Mouse (Mus musculus) spleen, adult 2 months (tissue): ENCODE data around the gene Galnt15. TPM values are rescaled to one million over a fixed set of nuclear protein-coding genes. Genes with fewer than 3 reads are reported as not detected.
"Not testable (repeated sequence)": the region's sequence is repeated elsewhere in the genome, so short reads cannot be mapped to it uniquely, and the experiment has no call there.

ENCODE experiments used
- DNase-seq, 2 experiments: peaks; one replicate each; pipeline versions ENCODE4 v3.0.0 to v3.0.0-alpha.2; 2012 to 2021; ENCODE audit warnings: low spot score in 2 of 2, low read depth in 1 of 2
- H3K27ac ChIP-seq: fragments of 200-500 bp; 2 replicates; pipeline ENCODE4 v1.5.1; 2012; ENCODE audit warnings: low read length, inconsistent platforms; ENCODE audit not compliant: insufficient read depth
- H3K27me3 ChIP-seq: fragments of 200-500 bp; 2 replicates; pipeline ENCODE4 v1.6.1; 2012; ENCODE audit warnings: mild to moderate bottlenecking, moderate library complexity, low read length, inconsistent platforms; ENCODE audit not compliant: control insufficient read depth, insufficient read depth
- H3K36me3 ChIP-seq: fragments of 200-500 bp; 2 replicates; pipeline ENCODE4 v1.6.1; 2012; ENCODE audit warnings: mild to moderate bottlenecking, low read length, inconsistent platforms; ENCODE audit not compliant: control insufficient read depth, insufficient read depth
- H3K4me1 ChIP-seq: fragments of 200-500 bp; 2 replicates; pipeline ENCODE4 v1.6.1; 2011; ENCODE audit warnings: inconsistent platforms; ENCODE audit not compliant: control insufficient read depth, insufficient read depth, insufficient read length
- H3K4me3 ChIP-seq: fragments of 200-500 bp; 2 replicates; pipeline ENCODE4 v1.5.1; 2011; ENCODE audit warnings: mild to moderate bottlenecking, inconsistent platforms; ENCODE audit not compliant: insufficient read depth, insufficient read length; ENCODE audit errors: extremely low read depth
- CTCF ChIP-seq: fragments of 200-500 bp; IDR thresholded peaks from 2 replicates; pipeline ENCODE4 v1.5.1; 2011; ENCODE audit warnings: mild to moderate bottlenecking, inconsistent platforms; ENCODE audit not compliant: insufficient read depth, insufficient read length, insufficient replicate concordance; ENCODE audit errors: extremely low read depth
- POLR2A ChIP-seq: fragments of 200-500 bp; IDR thresholded peaks from 2 replicates; pipeline ENCODE4 v1.6.1; 2011; ENCODE audit warnings: low read depth, low read length, inconsistent platforms
- WGBS: fragments of 180-500 bp; shearing (Covaris S2); methylation state at CpG from one replicate; pipeline ENCODE4 v1.1.7; 2018; 5-methylcytosine and 5-hydroxymethylcytosine counted together
- polyA plus RNA-seq: library from polyadenylated mRNA; depleted of rRNA; stranded (reverse); fragments of >200 nt; gene quantifications from 2 replicates; pipeline ENCODE4 v1.2.3, GENCODE M21; 2012

Gene Galnt15
- polyA plus RNA-seq, 1 experiment: 0.75 TPM

GRCm38 (mm10) chr14:32085486-32086201 is 56.9 kb downstream of the Galnt15 start, which contains the start of gene Dph3:
Gene Dph3 (minus strand): TSS chr14:32085729.
- peaks cover 5% of the 10 kb centered on the region; the same call in 1 of the 2 replicates for H3K4me1 ChIP-seq
- peak within 1 kb of the TSS; percentile 70 for H3K4me3 ChIP-seq
- H3K36me3 ChIP-seq: peaks cover 11% of the 10 kb centered on the region
- no peaks in the 10 kb centered on the region for H3K27me3 ChIP-seq
- TF ChIP-seq POLR2A: peak; percentile 30
- peak; percentile 26; the same call in 1 of the 2 replicates for TF ChIP-seq CTCF
- peak within 1 kb of the TSS; percentile 87 for H3K27ac ChIP-seq
- WGBS: under 1% methylated on average over 43 of the region's 43 CpGs
- DNase-seq: peak; percentile 92 to 99

- Histone ChIP-seq H3K27me3 (no peaks in the 10 kb centered on the region), H3K4me3 (no peak overlapping the region; the same call in 1 of the 2 replicates), H3K27ac (peak overlapping the region; percentile 70; the same call in 1 of the 2 replicates), H3K4me1 (peaks cover 5% of the 10 kb centered on the region; the same call in 1 of the 2 replicates), H3K36me3 (peaks cover 11% of the 10 kb centered on the region)
- TF ChIP-seq CTCF: no peak
- no peak for TF ChIP-seq POLR2A
- DNase-seq: no peak
- 26% methylated on average over 8 of the region's 8 CpGs for WGBS
Observed at GRCm38 (mm10) chr14:32086226-32086625, 57.4 kb downstream of the Galnt15 start.

GRCm38 (mm10) chr14:32087584-32088248 is 58.9 kb downstream of the Galnt15 start:
- not testable (repeated sequence) for H3K27ac ChIP-seq, H3K4me1 ChIP-seq, H3K36me3 ChIP-seq, H3K27me3 ChIP-seq, DNase-seq, H3K4me3 ChIP-seq
- 88% methylated on average over 7 of the region's 7 CpGs for WGBS

- 90% methylated on average over 4 of the region's 4 CpGs for WGBS
- Histone ChIP-seq H3K4me3 (no peak overlapping the region), H3K4me1 (peaks cover 2% of the 10 kb centered on the region; the same call in 1 of the 2 replicates), H3K27ac (no peak overlapping the region), H3K27me3 (no peaks in the 10 kb centered on the region), H3K36me3 (peaks cover 6% of the 10 kb centered on the region)
- TF ChIP-seq CTCF: no peak
- no peak for DNase-seq
Observed at GRCm38 (mm10) chr14:32091124-32091523, 62.3 kb downstream of the Galnt15 start.

- Histone ChIP-seq H3K4me1 (no peaks in the 10 kb centered on the region), H3K36me3 (peaks cover 11% of the 10 kb centered on the region), H3K27ac (no peak overlapping the region), H3K4me3 (no peak overlapping the region), H3K27me3 (no peaks in the 10 kb centered on the region)
- TF ChIP-seq CTCF (no peak), POLR2A (no peak)
- WGBS: 93% methylated on average over 4 of the region's 4 CpGs
- no peak for DNase-seq
Observed at GRCm38 (mm10) chr14:32091704-32092103, 62.9 kb downstream of the Galnt15 start.

- DNase-seq: no peak
- TF ChIP-seq CTCF (no peak), POLR2A (no peak)
- 78% methylated on average over 1 of the region's 1 CpGs for WGBS
- Histone ChIP-seq H3K27ac (no peak overlapping the region), H3K4me1 (no peaks in the 10 kb centered on the region), H3K36me3 (peaks cover 21% of the 10 kb centered on the region), H3K27me3 (no peaks in the 10 kb centered on the region), H3K4me3 (no peak overlapping the region)
Observed at GRCm38 (mm10) chr14:32093018-32093417, 64.2 kb downstream of the Galnt15 start.

GRCm38 (mm10) chr14:32093500-32094117 is 64.8 kb downstream of the Galnt15 start:
- Histone ChIP-seq H3K27me3 (no peaks in the 10 kb centered on the region), H3K27ac (no peak overlapping the region), H3K36me3 (peaks cover 21% of the 10 kb centered on the region), H3K4me3 (no peak overlapping the region), H3K4me1 (no peaks in the 10 kb centered on the region)
- WGBS: 53% methylated on average over 11 of the region's 11 CpGs
- TF ChIP-seq CTCF (no peak), POLR2A (no peak)
- DNase-seq: no peak
